Mouse (Mus musculus) right cerebral cortex, postnatal 36 days (tissue): ENCODE data around the gene Gast.
"Not testable (repeated sequence)": the region's sequence is repeated elsewhere in the genome, so short reads cannot be mapped to it uniquely, and the experiment has no call there.

Experiments
- DNase-seq, 2 experiments: peaks; one replicate each; pipeline ENCODE4 v3.0.0; 2022; ENCODE audit warnings: low spot score in 2 of 2, mixed read lengths in 1 of 2

Gene Gast

DNA sequence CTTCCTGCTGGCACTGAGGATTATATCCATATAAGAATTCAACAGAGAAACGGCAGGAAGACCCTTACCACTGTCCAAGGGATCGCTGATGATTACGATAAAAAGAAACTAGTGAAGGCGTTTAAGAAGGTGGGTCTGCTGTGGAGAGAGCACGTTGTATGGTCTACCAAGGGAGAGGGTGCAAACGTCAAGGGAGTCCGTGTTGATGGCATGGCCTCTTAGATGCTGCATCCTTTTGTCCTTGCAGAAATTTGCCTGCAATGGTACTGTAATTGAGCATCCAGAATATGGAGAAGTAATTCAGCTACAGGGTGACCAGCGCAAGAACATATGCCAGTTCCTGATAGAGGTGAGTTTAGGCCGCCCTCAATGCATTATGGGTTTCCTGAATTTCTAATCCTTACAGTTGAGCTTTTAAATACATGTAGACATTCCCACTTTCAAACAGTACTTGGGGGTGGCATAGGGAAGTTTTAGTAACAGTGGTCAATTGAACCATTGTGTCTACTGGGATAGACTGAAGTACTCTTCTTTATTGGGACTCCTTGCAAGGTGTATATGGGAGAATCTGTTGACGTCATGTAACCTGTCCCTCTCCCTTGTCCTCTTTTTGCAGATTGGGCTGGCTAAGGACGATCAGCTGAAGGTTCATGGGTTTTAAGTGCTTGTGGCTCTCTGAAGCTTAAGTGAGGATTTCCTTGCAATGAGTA lies 13.4 kb upstream of the Gast start:
- not testable (repeated sequence) for DNase-seq

DNA sequence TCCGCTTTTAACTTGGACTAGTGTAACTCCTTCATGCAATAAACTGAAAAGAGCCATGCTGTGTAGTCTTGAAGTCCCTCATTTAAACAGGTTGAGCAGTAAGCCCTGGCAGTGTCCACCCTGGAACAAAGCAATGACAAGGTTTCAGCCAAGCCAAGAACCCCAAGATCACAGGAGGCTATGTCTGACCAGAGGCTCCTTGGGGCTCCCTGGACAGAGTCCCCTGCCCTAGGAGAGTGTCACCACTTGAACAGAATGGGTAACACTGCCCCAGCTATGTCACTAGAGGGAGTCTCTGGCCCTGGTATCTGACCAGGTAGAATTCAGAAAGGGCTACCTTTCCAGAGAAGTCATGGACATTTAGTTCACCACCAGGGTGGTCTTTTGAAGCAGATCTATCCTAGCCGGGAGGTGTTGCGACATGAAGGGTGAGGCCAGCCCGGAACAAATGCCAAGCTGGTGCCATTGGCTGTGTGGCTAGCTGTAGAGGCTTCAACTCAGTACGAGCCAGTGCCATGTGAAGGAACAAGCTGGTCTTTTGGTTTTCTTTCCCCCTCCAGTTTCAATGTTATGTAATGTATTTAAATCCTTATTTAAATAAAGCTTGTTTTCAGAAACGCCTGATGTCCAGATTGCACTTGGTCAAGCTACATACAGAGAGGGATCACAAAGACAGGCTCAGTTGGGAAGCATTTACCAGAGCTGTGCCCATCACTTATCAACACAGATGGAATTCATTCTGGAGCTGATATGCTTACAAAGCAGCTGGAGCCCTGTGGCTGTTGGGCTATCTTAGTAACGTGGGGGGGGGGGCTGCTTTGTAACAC lies 12.5 kb upstream of the Gast start:
- not testable (repeated sequence) for DNase-seq

DNA sequence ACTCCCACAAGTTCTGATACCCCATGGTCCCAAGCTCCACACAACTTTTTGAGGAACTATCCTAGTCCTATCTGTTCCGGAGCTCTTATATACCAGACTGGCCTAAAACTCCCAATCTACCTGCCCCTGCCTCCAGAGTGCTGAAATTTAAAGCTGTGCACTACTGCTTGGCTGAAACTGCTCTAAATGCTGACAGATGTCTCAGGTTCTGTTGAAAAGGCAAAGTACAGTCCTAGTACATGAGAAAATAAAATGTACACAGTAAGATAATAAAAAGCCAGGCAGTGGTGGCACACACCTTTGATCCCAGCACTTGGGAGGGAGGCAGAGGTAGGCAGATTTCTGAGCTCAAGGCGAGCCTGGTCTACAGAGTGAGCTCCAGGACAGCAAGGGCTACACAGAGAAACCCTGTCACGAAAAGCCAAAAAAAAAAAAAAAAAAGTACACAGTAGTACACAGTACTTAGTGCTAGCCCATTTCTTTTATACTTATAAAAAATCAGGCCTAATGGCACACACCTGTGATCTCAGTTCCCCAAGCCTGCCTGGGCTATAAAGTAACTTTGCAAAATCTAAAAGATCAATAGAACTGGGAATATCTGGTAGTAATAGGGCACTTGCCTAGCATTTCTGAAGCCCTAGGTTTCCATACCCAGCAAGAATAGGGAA lies 11.5 kb upstream of the Gast start:
- no peak for DNase-seq

DNA sequence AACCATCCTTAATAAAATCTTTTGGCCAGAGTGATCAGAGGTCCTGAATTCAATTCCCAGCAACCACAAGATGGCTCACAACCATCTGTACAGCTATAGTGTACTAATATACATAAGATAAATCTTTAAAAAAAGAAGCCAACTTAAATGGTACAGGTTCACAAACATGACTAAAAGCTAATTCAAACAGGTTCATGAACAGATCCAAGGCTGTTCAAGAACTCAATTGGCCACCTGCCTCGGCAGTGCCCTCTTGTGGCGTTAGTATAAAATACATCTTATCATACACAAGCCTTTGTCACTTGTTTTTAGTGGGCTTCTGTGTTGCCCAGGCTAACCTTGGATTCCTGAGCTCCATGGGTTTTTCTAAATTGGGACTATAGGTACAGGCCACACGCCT lies 10.6 kb upstream of the Gast start:
- DNase-seq = no peak

DNA sequence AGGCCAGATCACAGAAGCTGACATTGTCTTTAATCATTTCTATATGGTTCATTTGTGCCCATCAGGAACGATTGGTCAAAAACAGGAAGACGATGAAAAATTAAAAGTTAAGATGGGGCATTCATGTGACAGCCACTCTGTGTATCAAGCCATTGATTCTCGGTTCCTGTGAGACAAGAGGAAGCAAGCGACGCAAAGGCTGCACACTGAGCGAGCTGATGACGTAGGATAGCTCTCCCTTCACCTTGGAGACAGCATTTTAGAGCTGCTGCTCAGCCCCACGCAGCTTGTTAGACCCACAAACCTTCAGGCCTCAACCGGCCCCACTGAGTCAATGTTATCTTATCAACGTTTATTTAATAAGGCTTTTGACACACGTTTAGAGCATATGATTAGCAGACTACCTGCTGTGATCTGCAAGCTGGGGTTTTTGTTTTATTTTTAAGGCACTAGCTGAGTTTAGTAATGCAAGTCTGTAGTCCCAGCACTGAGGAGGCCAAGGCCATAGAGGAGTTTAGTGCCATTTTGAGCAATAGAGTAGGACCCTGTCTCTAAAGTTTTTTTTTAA lies 9.1 kb upstream of the Gast start:
- no peak for DNase-seq

DNA sequence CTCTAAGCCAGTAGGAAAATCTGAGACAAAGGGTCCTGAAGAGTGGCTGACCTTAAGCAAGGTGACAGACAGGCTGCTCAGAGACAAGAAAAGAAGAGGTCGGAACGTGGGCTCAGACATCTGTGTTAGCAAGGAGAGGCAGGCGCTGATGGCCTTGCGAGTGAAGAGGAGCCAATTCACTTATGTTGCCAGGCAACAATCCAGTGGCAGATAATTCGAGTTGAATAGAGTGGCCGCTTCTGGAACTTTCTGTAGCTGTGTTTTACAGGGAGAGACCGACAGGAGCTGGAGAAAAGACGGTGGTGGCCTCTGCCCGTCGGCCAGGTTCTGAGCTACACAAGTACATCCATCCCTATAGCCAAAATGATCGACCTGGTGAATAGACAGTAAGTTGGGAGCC lies 6.9 kb upstream of the Gast start:
- DNase-seq = no peak

DNA sequence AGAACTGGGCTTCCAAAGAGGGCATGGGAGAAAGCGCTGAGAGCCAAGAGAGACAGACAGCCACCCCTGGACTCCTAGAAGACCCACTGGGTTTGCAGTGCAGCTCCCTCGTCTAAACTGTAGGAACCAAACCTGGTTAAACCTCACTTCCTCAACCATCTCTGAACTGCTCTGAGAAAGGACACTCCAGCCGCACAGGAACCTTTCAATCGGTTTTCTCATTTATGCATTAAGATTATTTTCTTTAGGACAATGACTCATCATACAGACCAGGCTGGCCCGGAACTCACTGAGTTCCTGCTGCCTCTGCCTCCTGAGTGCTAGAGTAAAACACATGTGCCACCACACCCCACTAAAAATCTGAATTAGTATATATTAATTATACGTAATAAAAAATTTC lies 6.4 kb upstream of the Gast start:
- no peak for DNase-seq

DNA sequence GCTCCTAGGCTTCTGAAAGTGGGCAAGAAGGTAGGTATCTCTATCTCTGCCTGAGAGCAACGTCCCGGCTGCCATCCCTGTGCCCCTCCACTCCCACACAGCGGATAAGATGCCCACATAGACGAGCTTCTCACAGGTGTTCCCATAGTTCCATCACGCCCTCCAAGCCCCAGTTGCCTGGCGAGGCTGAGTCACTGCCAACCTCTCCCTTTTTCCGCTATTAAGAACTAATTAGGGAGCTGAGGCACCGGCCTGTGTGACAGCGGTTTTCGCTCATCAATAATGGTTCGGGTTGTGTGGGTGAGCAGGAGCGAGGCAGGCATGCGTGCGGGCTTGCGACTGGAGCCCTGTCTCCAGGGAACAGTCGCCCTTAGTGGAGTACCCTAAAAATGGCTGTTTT lies 4.0 kb upstream of the Gast start:
- no peak for DNase-seq

DNA sequence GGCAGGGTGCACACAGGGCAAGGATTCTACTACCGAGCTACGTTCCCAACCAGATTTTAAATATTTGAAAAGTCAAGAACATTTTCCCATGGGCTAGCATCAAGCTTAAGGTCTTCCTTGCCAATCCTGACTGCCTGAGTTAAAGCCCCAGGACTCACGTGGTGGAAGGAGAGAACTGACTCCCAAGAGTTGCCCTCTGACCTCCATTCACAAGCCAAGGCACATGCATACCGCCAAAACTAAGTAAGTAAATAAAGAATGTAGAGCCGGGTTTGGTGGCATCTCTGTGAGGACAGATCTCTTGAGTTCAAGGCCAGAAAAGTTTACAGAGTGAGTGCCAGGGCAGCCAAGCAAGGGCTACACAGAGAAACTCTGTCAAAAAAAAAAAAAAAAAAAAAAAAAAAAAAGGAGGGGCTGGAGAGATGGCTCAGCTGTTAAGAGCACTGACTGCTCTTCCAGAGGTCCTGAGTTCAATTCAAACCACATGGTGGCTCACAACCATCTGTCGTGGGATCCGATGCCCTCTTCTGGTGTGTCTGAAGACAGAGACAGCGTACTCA lies 3.3 kb upstream of the Gast start:
- not testable (repeated sequence) for DNase-seq

DNA sequence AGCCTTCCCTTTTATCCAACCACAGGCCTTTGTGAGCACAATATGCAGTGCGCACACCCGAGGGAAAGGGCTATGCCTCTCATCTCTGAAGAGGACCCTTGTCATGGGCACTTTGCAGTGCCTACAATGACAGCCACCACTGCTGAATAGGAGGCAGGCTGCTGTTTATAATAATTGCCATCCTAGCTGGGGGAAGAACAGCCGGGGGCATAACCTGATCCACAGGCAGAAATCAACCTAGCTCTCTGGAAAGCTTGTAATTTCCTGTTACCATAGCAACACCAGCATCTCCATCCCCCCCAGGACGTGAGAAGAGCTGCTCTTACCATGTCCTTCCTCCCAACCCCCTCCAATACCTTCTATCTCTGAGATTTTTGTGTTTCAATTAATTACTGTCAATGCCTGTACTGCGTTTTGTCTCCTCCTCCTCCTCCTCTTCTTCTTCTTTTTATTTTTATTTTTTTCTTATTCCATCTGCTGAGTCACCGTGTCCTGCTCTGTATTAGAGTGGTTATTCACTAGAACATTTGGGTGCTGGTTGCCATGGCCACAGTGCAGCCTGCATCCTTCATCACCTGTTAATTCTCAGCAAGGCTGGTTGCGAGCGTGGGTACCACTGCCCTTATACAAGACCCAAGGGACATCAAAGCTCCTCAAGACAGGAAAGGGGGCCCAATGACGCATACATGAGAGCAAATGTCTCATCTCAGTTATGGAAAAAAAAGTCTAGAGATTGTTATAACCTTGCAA lies 1.3 kb upstream of the Gast start:
- DNase-seq = peak; percentile 53 to 74

DNA sequence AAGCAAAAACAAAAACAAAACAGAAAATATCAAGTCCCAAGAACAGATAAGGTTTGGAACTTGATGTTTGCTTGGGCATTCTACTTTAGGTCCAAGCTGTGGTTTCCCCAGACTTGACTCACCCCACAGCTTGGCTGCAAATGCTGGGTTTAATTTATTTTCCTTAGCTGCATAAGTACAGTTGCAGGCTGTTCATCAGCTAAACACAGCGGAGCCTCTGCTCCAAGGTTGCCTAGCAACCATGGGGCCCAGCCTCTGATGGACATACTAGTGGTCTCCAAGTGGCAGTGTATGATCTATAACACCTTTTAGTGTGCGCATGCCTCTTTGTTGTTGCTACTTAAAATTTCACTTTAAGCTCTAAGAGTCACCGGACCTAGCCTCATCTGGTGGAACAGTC lies 1.5 kb downstream of the Gast start:
- no peak for DNase-seq

DNA sequence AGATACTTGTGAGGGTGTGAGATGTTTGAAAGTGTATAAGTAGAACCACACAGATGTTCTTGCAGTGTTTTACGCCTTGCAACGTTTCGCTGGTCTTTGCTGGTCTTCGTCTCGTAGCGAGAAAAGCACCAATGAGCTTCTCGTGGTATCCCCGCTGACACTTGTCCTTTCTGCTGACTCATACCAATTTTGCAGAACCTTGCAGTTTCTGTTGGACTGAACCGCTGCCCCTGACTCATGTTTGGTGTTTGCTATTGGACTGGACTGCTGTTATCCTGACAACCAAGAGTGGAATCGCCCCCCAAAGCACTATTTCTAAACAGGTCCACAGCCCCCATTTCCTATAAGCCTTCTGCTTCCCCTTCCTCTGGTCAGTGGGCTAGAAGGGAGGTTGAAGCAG lies 10.1 kb downstream of the Gast start:
- no peak for DNase-seq

DNA sequence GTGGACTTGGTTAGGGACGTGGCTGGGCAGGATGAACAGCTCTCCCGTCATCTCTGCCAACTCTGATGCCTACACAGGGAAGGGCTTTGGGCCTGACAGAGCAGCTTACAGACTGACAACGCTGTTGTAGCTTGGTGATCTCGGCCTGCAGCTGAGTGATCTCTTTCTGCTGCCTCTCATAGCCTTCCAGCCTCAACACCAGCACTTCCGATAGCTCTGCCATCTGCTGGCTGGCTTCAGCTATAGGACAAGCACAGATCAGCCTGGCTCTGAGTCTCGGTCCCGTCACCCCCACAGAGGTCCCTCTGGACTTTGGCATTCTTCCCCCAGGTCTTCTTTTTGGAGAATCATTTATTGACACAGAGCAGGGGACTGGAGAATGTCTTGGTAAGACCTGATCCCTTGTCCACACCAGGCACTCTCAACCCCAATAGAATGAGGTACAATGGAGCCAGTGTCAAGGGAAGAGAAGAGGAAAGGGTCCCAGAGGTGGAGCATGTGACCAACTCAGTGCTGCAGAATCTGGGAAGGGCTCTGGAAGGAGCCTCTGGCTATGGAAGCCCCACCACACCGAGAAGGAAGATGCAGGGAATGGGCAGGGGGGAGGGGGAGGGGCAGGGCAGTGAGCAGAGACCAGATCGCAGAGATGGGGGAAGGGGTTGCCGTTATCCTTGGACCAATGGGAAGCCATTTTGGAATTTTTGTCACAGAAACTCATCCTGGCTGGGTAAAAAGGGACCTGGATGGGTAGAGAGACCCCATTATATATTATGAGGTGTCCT lies 18.1 kb downstream of the Gast start:
- no peak for DNase-seq

DNA sequence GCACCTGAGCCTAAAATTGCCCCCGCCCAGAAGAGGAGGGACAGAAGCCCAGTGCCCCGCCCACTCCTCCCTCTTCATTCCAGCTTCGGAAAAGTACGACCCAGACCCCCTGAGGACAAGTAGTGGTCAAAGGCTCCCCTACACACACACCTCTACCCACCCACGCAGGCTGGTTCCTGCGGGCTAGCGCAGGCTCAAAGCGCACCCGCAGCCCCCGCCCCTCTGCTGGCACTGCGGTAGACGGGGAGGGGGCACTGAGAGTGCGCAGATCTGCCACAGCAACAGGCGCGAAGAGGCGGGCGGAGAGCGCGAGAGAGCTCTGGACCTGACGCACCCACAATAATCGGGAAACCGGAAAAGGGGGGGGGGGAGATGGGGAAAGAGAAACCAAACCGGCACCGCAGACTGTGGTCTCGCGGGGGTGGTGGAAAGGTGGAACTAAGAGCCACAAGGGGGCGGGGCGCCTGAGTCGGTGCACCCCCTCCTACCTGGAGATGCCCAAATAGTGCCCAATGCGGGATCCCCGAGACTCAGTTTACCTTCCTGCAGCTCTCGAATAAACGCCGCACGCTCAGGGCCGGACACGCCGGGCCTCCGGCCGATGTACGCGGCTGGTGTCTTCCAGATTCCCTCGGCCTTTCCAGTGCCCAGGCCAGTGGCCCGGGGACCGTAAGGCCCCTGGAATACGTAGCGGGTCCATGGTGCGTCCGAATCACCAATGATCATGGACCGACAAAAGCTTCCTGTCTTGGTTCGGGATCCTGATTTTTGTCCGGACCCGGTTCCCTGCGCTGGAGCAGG lies 21.1 kb downstream of the Gast start:
- peak in 1 of 2 experiments; percentile 29 for DNase-seq

DNA sequence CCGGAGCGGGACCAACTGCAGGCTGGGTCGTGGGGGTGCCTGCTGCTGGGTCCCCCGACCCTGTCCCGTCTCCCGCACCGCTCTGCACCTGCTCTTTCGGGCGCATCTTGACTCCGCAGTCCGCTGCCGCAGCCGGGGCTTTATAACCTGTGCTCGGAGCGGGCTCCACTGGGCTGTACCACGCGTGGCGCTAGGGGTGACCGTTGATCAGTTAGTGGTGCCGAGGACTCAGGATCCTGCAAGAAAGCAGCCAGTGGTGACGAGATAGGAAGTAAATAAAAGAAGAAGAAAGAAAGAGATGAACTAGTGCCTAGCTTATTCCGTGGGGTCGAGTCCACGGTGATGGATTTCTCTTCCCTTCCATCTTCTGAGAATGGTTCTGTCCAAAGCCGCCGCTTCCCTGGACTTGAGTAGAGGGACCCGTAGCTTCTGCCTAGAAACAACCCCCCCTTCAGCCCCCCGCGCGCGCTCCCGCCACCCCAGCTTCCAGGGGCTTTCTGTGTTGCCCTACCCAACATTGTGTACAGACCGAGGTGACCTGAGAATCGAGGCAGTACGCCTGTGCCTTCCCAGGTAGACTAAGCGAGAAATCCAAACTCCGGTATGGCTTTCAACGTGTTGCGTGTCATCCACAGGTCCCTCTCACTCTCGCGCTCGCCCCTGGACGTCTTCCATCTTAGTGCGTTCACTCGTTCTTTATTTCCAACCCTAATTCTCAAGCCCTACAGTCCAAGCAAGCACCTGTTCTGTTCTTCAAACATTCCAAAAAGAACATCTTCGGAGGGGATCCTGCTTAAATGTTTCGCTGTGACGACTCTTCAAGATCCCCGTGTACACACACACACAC lies 22.0 kb downstream of the Gast start, which contains the start of gene Hap1:
Gene Hap1 (minus strand): TSS at position 157 of the 847 bp plus-strand sequence.
- DNase-seq = peak in 1 of 2 experiments; percentile 60

DNA sequence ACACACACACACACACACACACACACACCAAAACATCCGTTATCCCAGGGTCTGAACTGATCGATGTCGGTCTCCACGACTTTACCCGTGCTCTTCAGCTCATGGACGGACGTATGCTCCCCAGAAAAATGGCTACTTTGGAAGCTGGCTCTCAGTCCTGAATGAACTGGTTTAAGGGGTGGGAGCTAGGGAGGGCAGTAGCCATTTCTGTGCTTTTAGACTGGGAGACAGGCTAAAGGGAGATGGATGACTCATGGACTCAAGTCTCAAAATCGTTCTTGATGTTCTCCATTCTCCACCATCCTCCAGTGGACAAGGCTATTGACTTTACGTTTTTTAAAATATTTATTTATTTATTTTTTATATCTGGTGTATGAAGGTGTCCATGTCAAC lies 22.6 kb downstream of the Gast start:
- no peak for DNase-seq

DNA sequence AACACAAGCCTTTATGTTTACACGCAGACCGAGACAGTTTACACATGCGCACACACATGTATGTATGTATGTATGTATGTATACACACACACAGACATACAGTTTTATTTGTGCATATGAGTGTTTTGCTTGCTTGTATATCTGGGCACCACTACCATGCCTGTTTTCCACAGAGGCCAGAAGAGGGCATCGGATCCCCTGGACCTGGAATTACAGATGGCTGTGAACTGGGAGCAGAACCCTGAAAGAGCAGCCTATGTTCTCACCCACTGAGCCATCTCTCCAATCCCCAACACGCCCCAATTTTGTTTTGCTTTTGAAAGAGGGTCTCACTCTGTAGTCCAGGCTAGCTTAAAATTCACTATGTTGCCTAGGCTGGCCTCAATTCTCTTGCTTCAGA lies 23.2 kb downstream of the Gast start:
- DNase-seq = no peak

DNA sequence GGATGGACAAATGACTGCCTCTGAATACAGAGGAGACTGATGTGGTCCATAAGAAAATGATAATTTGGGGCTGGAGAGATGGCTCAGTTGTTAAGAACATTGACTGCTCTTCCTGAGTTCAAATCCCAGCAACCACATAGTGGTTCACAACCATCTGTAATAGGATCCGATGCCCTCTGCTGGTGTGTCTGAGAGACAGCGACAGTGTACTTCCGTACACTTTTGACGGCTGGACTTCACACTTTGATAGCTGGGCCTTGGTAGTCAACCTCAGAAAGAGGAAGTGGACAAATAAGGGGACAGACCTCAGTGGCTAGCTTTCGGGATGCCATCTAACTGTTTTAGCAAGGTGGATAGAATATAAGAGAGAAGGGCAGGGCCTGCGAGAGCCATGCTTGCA lies 26.0 kb downstream of the Gast start:
- DNase-seq = no peak

DNA sequence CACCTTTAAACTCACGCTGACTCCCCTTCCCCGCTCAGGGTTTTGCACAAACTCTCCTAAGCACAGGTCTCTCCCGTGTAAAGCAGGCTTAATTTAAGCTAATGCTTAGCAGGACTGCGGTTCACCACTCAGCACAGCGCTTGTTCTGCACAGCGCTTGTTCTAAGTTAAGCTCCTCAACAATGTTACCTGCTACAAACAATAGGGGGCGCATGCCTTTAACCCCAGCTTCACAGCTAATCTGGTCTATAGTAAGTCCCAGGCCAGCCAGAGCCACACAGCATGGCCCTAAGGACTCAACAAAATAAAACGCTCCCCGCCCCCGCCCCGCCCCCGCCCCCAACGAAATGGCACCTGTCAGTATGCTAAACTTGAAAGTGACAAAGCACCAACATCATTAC lies 26.9 kb downstream of the Gast start:
- not testable (repeated sequence) for DNase-seq
